Mouse (Mus musculus): ENCODE data around the gene Il4ra.

DNA sequence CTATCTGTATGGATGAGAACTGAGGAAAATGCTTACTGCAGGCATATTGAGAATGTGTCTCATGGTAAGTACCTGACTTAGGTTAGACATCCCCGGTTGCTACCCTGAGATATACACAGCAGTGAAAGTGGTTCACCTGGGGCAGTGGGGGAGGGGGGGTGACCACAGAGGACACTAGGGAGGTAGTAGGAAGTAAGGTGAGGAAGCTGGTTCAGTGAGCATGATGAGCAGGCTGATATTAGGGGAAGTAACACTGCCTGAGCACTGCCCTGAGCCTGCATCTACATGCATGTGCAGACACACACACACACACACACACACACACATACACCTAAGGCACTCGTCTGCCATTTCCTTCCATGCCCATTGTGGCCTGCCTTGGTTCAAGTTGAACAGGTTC, 10.1 kb upstream of the Il4ra start:
- TF ChIP-seq POLR2A (IDR thresholded peaks at IDR 0.05; ENCODE audit: borderline replicate concordance, low read depth, low read length), result no peak
- TF ChIP-seq CTCF (IDR thresholded peaks at IDR 0.05; ENCODE audit: low read depth, low read length), result no peak

All from bone marrow macrophage, adult 2 months (primary cell).